8 mouse cellular contexts compared by ENCODE assay signal in genomic region chr11:119090076-119090960, GRCm38 (mm10). TPM values are rescaled to one million over a fixed set of nuclear protein-coding genes. Genes with fewer than 3 reads are reported as not detected.
DNase-seq lines count a peak whose midpoint lies in the region; ATAC-seq and TF ChIP-seq lines count a peak whose summit lies in the region.

No protein-coding gene starts in this region.

- H3K9ac ChIP-seq in ES-Bruce4 (ENCODE audit: low read depth, poor library complexity, severe bottlenecking): peak overlapping the region; percentile 54
- peak overlapping the region; percentile 70 for H3K9ac ChIP-seq in limb, embryonic 13.5 days
- peak overlapping the region; percentile 78 for H3K9ac ChIP-seq in neural tube, embryonic 13.5 days

- H3K27me3 ChIP-seq in ES-Bruce4 (ENCODE audit: control insufficient read depth, insufficient read depth, low read length, poor library complexity, severe bottlenecking): peaks cover 43% of the 10 kb centered on the region
- peaks cover 91% of the 10 kb centered on the region for H3K27me3 ChIP-seq in hindbrain, embryonic 10.5 days (ENCODE audit: insufficient read depth, poor library complexity, severe bottlenecking)
- peaks cover 47% of the 10 kb centered on the region for H3K27me3 ChIP-seq in limb, embryonic 13.5 days
- H3K27me3 ChIP-seq in neural tube, embryonic 13.5 days: peaks cover 68% of the 10 kb centered on the region

- TF ChIP-seq CTCF in ES-Bruce4 (IDR thresholded peaks at IDR 0.05; ENCODE audit: low read depth, low read length): no peak

- H3K36me3 ChIP-seq in ES-Bruce4 (ENCODE audit: control insufficient read depth, insufficient read depth, low read length, poor library complexity, severe bottlenecking): no peaks in the 10 kb centered on the region
- no peaks in the 10 kb centered on the region for H3K36me3 ChIP-seq in hindbrain, embryonic 10.5 days
- H3K36me3 ChIP-seq in limb, embryonic 13.5 days: no peaks in the 10 kb centered on the region
- H3K36me3 ChIP-seq in neural tube, embryonic 13.5 days: no peaks in the 10 kb centered on the region

- H3K9me3 ChIP-seq in ES-Bruce4 (replicated peaks; ENCODE audit: control insufficient read depth, insufficient read depth, low read length, poor library complexity, severe bottlenecking): no peaks in the 10 kb centered on the region
- H3K9me3 ChIP-seq in hindbrain, embryonic 10.5 days: no peaks in the 10 kb centered on the region
- no peaks in the 10 kb centered on the region for H3K9me3 ChIP-seq in limb, embryonic 13.5 days
- no peaks in the 10 kb centered on the region for H3K9me3 ChIP-seq in neural tube, embryonic 13.5 days

- no peak for TF ChIP-seq EP300 in ES-Bruce4 (IDR thresholded peaks at IDR 0.05; ENCODE audit: insufficient read depth, low read depth, low read length)

- under 1% methylated on average over 75 of the region's 75 CpGs for WGBS in hindbrain, embryonic 10.5 days
- WGBS in limb, embryonic 13.5 days: under 1% methylated on average over 74 of the region's 75 CpGs
- under 1% methylated on average over 75 of the region's 75 CpGs for WGBS in neural tube, embryonic 13.5 days

- peak overlapping the region; percentile 92 for H3K4me2 ChIP-seq in limb, embryonic 13.5 days (replicated peaks)
- H3K4me2 ChIP-seq in neural tube, embryonic 13.5 days: peak overlapping the region; percentile 93

- ATAC-seq in limb, embryonic 13.5 days (ENCODE audit: low FRiP score, low read depth): 0 out of 2 replicates have a peak, but pooled peaks have one; percentile 1
- no peak for ATAC-seq in neural tube, embryonic 13.5 days (ENCODE audit: low read depth)

- no peak overlapping the region for H3K27ac ChIP-seq in ES-Bruce4 (ENCODE audit: insufficient read depth, low read length)
- H3K27ac ChIP-seq in hindbrain, embryonic 10.5 days: peak overlapping the region; percentile 84
- 0 out of 2 replicates have a peak overlapping the region, but pooled peaks have one; percentile 39 for H3K27ac ChIP-seq in limb, embryonic 13.5 days
- peak overlapping the region; percentile 33; the same call in 1 of the 2 replicates for H3K27ac ChIP-seq in neural tube, embryonic 13.5 days (replicated peaks)

- no peak for TF ChIP-seq POLR2A in ES-Bruce4 (IDR thresholded peaks at IDR 0.05; ENCODE audit: insufficient read depth, low read length)

- peak overlapping the region; percentile 60 for H3K4me3 ChIP-seq in ES-Bruce4 (ENCODE audit: low read depth, low read length)
- peak overlapping the region; percentile 65 for H3K4me3 ChIP-seq in hindbrain, embryonic 10.5 days
- H3K4me3 ChIP-seq in limb, embryonic 13.5 days: peak overlapping the region; percentile 57
- peak overlapping the region; percentile 51 for H3K4me3 ChIP-seq in neural tube, embryonic 13.5 days

- peak; percentile 29 for DNase-seq in cerebellum, adult 11 months
- DNase-seq in cerebellum, postnatal 4 days (ENCODE audit: low spot score in 2 of 2): no peak
- DNase-seq in embryo, embryonic 9.5 days (ENCODE audit: extremely low spot score): peak; percentile 42
- DNase-seq in hindbrain, embryonic 10.5 days (ENCODE audit: low spot score): peak; percentile 74
- no peak for DNase-seq in adipocyte (ENCODE audit: low spot score)

- no peaks in the 10 kb centered on the region for H3K4me1 ChIP-seq in ES-Bruce4 (ENCODE audit: control insufficient read depth, insufficient read depth, low read length)
- peaks cover 58% of the 10 kb centered on the region for H3K4me1 ChIP-seq in hindbrain, embryonic 10.5 days (replicated peaks)
- H3K4me1 ChIP-seq in limb, embryonic 13.5 days: peaks cover 48% of the 10 kb centered on the region
- H3K4me1 ChIP-seq in neural tube, embryonic 13.5 days (replicated peaks): peaks cover 43% of the 10 kb centered on the region

RNA-seq across cellular contexts. Expression of gene Cbx4, which starts 4.3 kb away (rescaled TPM):
- polyA plus RNA-seq in ES-Bruce4 (2011; ENCODE audit: insufficient read depth, insufficient read length, low read depth, missing spikeins): 0.32 and 0.46 TPM in 2 replicates
- 4.4 and 8.2 TPM in 2 replicates for polyA plus RNA-seq in hindbrain, embryonic 10.5 days (2016; fragmentation: Nextera tagmentation; extraction: Ambion mirVana)
- polyA plus RNA-seq in limb, embryonic 13.5 days (2015; fragmentation: Nextera tagmentation; extraction: Ambion mirVana): 10.7 and 11.3 TPM in 2 replicates
- 14.8 and 16.5 TPM in 2 replicates for polyA plus RNA-seq in neural tube, embryonic 13.5 days (2015; fragmentation: Nextera tagmentation; extraction: Ambion mirVana)

RNA-seq across cellular contexts. Expression of gene Cbx8, which starts 49.5 kb away (rescaled TPM):
- polyA plus RNA-seq in ES-Bruce4 (2011; ENCODE audit: insufficient read depth, insufficient read length, low read depth, missing spikeins): 0.75 and 1.7 TPM in 2 replicates
- 11.2 and 13.0 TPM in 2 replicates for polyA plus RNA-seq in hindbrain, embryonic 10.5 days (2016; fragmentation: Nextera tagmentation; extraction: Ambion mirVana)
- polyA plus RNA-seq in limb, embryonic 13.5 days (2015; fragmentation: Nextera tagmentation; extraction: Ambion mirVana): 9.4 and 10.6 TPM in 2 replicates
- polyA plus RNA-seq in neural tube, embryonic 13.5 days (2015; fragmentation: Nextera tagmentation; extraction: Ambion mirVana): 7.0 and 8.5 TPM in 2 replicates

Comparison
In these comparisons a context has a peak if more than half of its experiments do, and no peak if none do; other contexts are left out.
1. DNase-seq: peak in cerebellum, adult 11 months (single experiment), embryo, embryonic 9.5 days (single experiment) and hindbrain, embryonic 10.5 days (single experiment); none in cerebellum, postnatal 4 days (0 of 2) and adipocyte (single experiment).
2. Peak in every context shown above with its lines, with median percentiles within 50 percentile points of each other: H3K4me3 ChIP-seq and H3K9ac ChIP-seq.